8 mouse cellular contexts compared by ENCODE assay signal in genomic region chr7:84355619-84356570, GRCm38 (mm10). TPM values are rescaled to one million over a fixed set of nuclear protein-coding genes. Genes with fewer than 3 reads are reported as not detected.
DNase-seq lines count a peak whose midpoint lies in the region; ATAC-seq and TF ChIP-seq lines count a peak whose summit lies in the region.

No protein-coding gene starts in this region.

- TF ChIP-seq CTCF in lung, adult 2 months (IDR thresholded peaks at IDR 0.05; ENCODE audit: insufficient read depth, low read length) = peak; percentile 60

- H3K9me3 ChIP-seq in neural tube, embryonic 14.5 days (ENCODE audit: control insufficient read depth, low read length) = no peaks in the 10 kb centered on the region

- H3K4me1 ChIP-seq in lung, adult 2 months (ENCODE audit: control insufficient read depth, insufficient read depth, low read length) = no peaks in the 10 kb centered on the region
- no peaks in the 10 kb centered on the region for H3K4me1 ChIP-seq in neural tube, embryonic 14.5 days (ENCODE audit: control insufficient read depth, insufficient read depth, low read length)

- WGBS in lung, adult 2 months = 48% methylated on average over 10 of the region's 10 CpGs
- WGBS in neural tube, embryonic 14.5 days = 77% methylated on average over 10 of the region's 10 CpGs

- H3K4me3 ChIP-seq in lung, adult 2 months (replicated peaks; ENCODE audit: extremely low read depth, low read depth, low read length) = no peak overlapping the region
- no peak overlapping the region for H3K4me3 ChIP-seq in neural tube, embryonic 14.5 days (ENCODE audit: low read depth, low read length)

- no peak overlapping the region for H3K27ac ChIP-seq in neural tube, embryonic 14.5 days (ENCODE audit: low read depth, low read length)

- H3K9ac ChIP-seq in neural tube, embryonic 14.5 days (replicated peaks; ENCODE audit: low read depth, low read length) = no peak overlapping the region

- peak; percentile 84 for DNase-seq in R1 (ENCODE audit: low read depth, low spot score)
- peak; percentile 81 to 84 for DNase-seq in cerebellum, postnatal 10 days
- peak; percentile 50 for DNase-seq in gastrocnemius, postnatal 10 days
- DNase-seq in kidney, postnatal 25 days = peak; percentile 79 to 85
- peak; percentile 40 for DNase-seq in lung, adult 2 months
- DNase-seq in spleen, adult 12 weeks (ENCODE audit: low spot score) = no peak

- H3K4me2 ChIP-seq in neural tube, embryonic 14.5 days (ENCODE audit: low read depth, low read length) = no peak overlapping the region

- peaks cover 21% of the 10 kb centered on the region; the same call in 1 of the 2 replicates for H3K36me3 ChIP-seq in neural tube, embryonic 14.5 days (ENCODE audit: control insufficient read depth, insufficient read depth, low read length)

- no peaks in the 10 kb centered on the region for H3K27me3 ChIP-seq in neural tube, embryonic 14.5 days (ENCODE audit: control insufficient read depth, insufficient read depth, low read length)

- TF ChIP-seq POLR2A in lung, adult 2 months (IDR thresholded peaks at IDR 0.05; ENCODE audit: borderline replicate concordance, extremely low read depth, low read depth, low read length) = no peak

- peak; percentile 91 for ATAC-seq in CD4-positive, CD25-positive, alpha-beta regulatory T cell, adult 4 months
- peak; percentile 61; the same call in 1 of the 2 replicates for ATAC-seq in neural tube, embryonic 14.5 days (ENCODE audit: low read depth)

RNA-seq across cellular contexts. Expression of gene Arnt2, which starts 54.1 kb away (rescaled TPM):
- polyA plus RNA-seq in CD4-positive, CD25-positive, alpha-beta regulatory T cell, adult 4 months (2017; shearing (Covaris generic)) = 1 to 10 TPM; 3.6 to 4.8 TPM
- total RNA-seq in gastrocnemius, postnatal 10 days (2021) = 1 to 10 TPM; 3.9 to 6.4 TPM
- polyA plus RNA-seq in lung, adult 2 months (2012; rRNA removed) = 0.43 and 0.81 TPM in 2 replicates
- 71.5 and 83.8 TPM in 2 replicates for polyA plus RNA-seq in neural tube, embryonic 14.5 days (2014; fragmentation: Nextera tagmentation; extraction: Ambion mirVana)

Comparison
In these comparisons a context has a peak if more than half of its experiments do, and no peak if none do; other contexts are left out.
1. RNA of gene Arnt2, which starts 54.1 kb away (polyA plus RNA-seq): 71.5 to 83.8 TPM in neural tube, embryonic 14.5 days; 3.6 to 4.8 TPM in CD4-positive, CD25-positive, alpha-beta regulatory T cell, adult 4 months and 0.43 to 0.81 TPM in lung, adult 2 months; every median in the first group is over 10 times any median in the second.